In the genomic region with DNA sequence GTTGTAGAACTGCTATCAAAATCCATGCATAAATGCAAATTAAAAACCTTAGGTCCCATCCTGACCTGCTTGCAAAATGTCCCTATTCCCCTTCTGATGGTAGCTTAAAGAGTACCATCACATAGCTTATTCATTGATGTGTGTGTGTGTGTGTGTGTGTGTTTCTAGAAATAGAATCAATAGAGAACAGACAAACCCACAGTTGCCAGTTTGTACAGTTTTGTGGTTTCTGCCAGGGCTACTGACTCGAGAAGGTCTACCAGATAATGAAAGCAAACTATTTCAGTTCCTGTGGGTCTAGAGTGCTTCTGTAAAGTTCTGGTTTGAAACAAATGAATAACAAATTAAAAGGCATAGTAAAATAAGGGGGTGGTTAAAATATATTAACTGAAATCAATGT, we compare ENCODE assay signal across 16 mouse cellular contexts.
A peak's percentile ranks its signal among the peaks of the same experiment; 100 is the strongest.
DNase-seq lines count a peak whose midpoint lies in the region; ATAC-seq and TF ChIP-seq lines count a peak whose summit lies in the region.
"Had no signal": no experiment of that assay in that cellular context is flagged by ENCODE, and none has a peak within 500 bp of the region (broad histone marks: within the 10 kb centered on the region; RNA-seq: fewer than 3 reads in every experiment).

No protein-coding gene starts in this region.

- peak; percentile 79 to 91 for ATAC-seq in hematopoietic stem cell, adult 5-6 weeks (replicated peaks in 1 of 2; ENCODE audit: insufficient read depth in 1 of 2, low FRiP score in 2 of 2, low TSS enrichment in 1 of 2, low read depth in 1 of 2, poor library complexity in 2 of 2, severe bottlenecking in 2 of 2)
- peak; percentile 69 for ATAC-seq in megakaryocyte, adult 5-6 weeks (ENCODE audit: poor library complexity, severe bottlenecking)
- ATAC-seq in inflammation-experienced regulatory T-cells, adult 6 months: no peak

- DNase-seq in layer of hippocampus, adult 2 months (ENCODE audit: low spot score in 2 of 2): no peak
- no peak for DNase-seq in layer of hippocampus, adult 9-11 months
- peak; percentile 48 to 51 for DNase-seq in B cell, adult 2 months
- no peak for DNase-seq in kidney, postnatal 36 days
- DNase-seq in adrenal gland, postnatal 10 days: no peak
- DNase-seq: adrenal gland, postnatal 36 days; gastrocnemius, postnatal 14 days; heart, postnatal 36 days; thymus, adult 2 months had no signal

- no peak for TF ChIP-seq CTCF in layer of hippocampus, adult 2 months (conservative IDR thresholded peaks at IDR 0.05)

- H3K4me3 ChIP-seq in layer of hippocampus, adult 2 months: no peak overlapping the region
- H3K4me3 ChIP-seq: heart, embryonic 12.5 days; limb, embryonic 15.5 days had no signal

- H3K27ac ChIP-seq in layer of hippocampus, adult 2 months: peak overlapping the region; percentile 76
- H3K27ac ChIP-seq: kidney, postnatal 0 days; limb, embryonic 15.5 days; macrophage had no signal

Comparison
In these comparisons a context has a peak if more than half of its experiments do, and no peak if none do; other contexts are left out.
1. DNase-seq: peak in B cell, adult 2 months (2 of 2); none in layer of hippocampus, adult 2 months (0 of 2), layer of hippocampus, adult 9-11 months (single experiment), kidney, postnatal 36 days (0 of 2) and adrenal gland, postnatal 10 days (single experiment).